Mouse (Mus musculus) liver, adult 2 months (tissue): ENCODE measurements around the gene Mcm3.

Source experiments
- CTCF ChIP-seq: fragments of 200-500 bp; IDR thresholded peaks from 2 replicates; pipeline ENCODE4 v1.5.1; 2011; ENCODE audit warnings: low read depth, low read length, control low read depth
- POLR2A ChIP-seq: fragments of 200-500 bp; IDR thresholded peaks from 2 replicates; pipeline ENCODE4 v1.6.1; 2011; ENCODE audit warnings: low read length, control low read depth; ENCODE audit not compliant: insufficient read depth; ENCODE audit errors: extremely low read depth

- TF ChIP-seq CTCF (no peak), POLR2A (no peak)
Measured at GRCm38 (mm10) chr1:20868036-20868435, 47.9 kb upstream of the Mcm3 start.
